Mouse (Mus musculus) kidney, adult 2 months (tissue): ENCODE measurements around the gene Ets2.

Experiments used
- CTCF ChIP-seq: fragments of 200-500 bp; conservative IDR thresholded peaks from 2 replicates; pipeline ENCODE4 v1.5.1; 2011; ENCODE audit warnings: low read depth, mild to moderate bottlenecking, control low read depth, low read length, moderate library complexity, mixed read lengths; ENCODE audit not compliant: insufficient read depth, insufficient read length
- POLR2A ChIP-seq: fragments of 200-500 bp; IDR thresholded peaks from one replicate; pipeline ENCODE4 v1.6.1; 2011; ENCODE audit warnings: low read depth, low read length, control low read depth

GRCm38 (mm10) chr16:95704662-95705330 is 2.9 kb downstream of the Ets2 start:
- TF ChIP-seq CTCF (no peak), POLR2A (no peak)
